Mouse (Mus musculus): ENCODE measurements around the gene Adamts4. TPM values are rescaled to one million over a fixed set of nuclear protein-coding genes. Genes with fewer than 3 reads are reported as not detected.
"Not testable (repeated sequence)": the region's sequence is repeated elsewhere in the genome, so short reads cannot be mapped to it uniquely, and the experiment has no call there.

Gene Adamts4
- polyA plus RNA-seq, 1 experiment from 2014 or later = 5.0 TPM

GRCm38 (mm10) chr1:171237438-171237837, 12.8 kb upstream of the Adamts4 start:
- H3K4me2 ChIP-seq (ENCODE audit: low read length) = no peak overlapping the region
- no peak for DNase-seq (ENCODE audit: low spot score)
- H3K4me1 ChIP-seq (replicated peaks; ENCODE audit: control insufficient read depth, insufficient read depth, low read length) = no peaks in the 10 kb centered on the region
- peaks cover 89% of the 10 kb centered on the region for H3K36me3 ChIP-seq (ENCODE audit: control insufficient read depth, insufficient read depth, low read length)
- no peak overlapping the region for H3K27ac ChIP-seq (ENCODE audit: low read depth)
- H3K4me3 ChIP-seq (ENCODE audit: low read depth, low read length) = no peak overlapping the region
- H3K27me3 ChIP-seq (replicated peaks; ENCODE audit: control insufficient read depth, insufficient read depth, low read length) = no peaks in the 10 kb centered on the region
- WGBS = 49% methylated on average over 6 of the region's 6 CpGs
- no peak for ATAC-seq (replicated peaks; ENCODE audit: low FRiP score, low TSS enrichment, low read depth)
- no peaks in the 10 kb centered on the region for H3K9me3 ChIP-seq (ENCODE audit: control insufficient read depth, low read length)
- no peak overlapping the region for H3K9ac ChIP-seq (ENCODE audit: low read length)

GRCm38 (mm10) chr1:171238463-171238862, 11.8 kb upstream of the Adamts4 start:
- Histone ChIP-seq H3K4me1 (replicated peaks; ENCODE audit: control insufficient read depth, insufficient read depth, low read length) (no peaks in the 10 kb centered on the region), H3K9ac (ENCODE audit: low read length) (no peak overlapping the region), H3K27ac (ENCODE audit: low read depth) (no peak overlapping the region), H3K4me2 (ENCODE audit: low read length) (no peak overlapping the region), H3K36me3 (ENCODE audit: control insufficient read depth, insufficient read depth, low read length) (peaks cover 96% of the 10 kb centered on the region), H3K27me3 (replicated peaks; ENCODE audit: control insufficient read depth, insufficient read depth, low read length) (no peaks in the 10 kb centered on the region), H3K9me3 (ENCODE audit: control insufficient read depth, low read length) (no peaks in the 10 kb centered on the region), H3K4me3 (ENCODE audit: low read depth, low read length) (no peak overlapping the region)
- WGBS = 67% methylated on average over 14 of the region's 14 CpGs
- DNase-seq (ENCODE audit: low spot score) = peak; percentile 72
- ATAC-seq (replicated peaks; ENCODE audit: low FRiP score, low TSS enrichment, low read depth) = peak; percentile 56

- Histone ChIP-seq H3K36me3 (ENCODE audit: control insufficient read depth, insufficient read depth, low read length) (peaks cover 91% of the 10 kb centered on the region), H3K4me3 (ENCODE audit: low read depth, low read length) (no peak overlapping the region), H3K4me2 (ENCODE audit: low read length) (no peak overlapping the region), H3K9ac (ENCODE audit: low read length) (no peak overlapping the region), H3K27me3 (replicated peaks; ENCODE audit: control insufficient read depth, insufficient read depth, low read length) (no peaks in the 10 kb centered on the region), H3K27ac (ENCODE audit: low read depth) (no peak overlapping the region), H3K4me1 (replicated peaks; ENCODE audit: control insufficient read depth, insufficient read depth, low read length) (no peaks in the 10 kb centered on the region; the same call in 1 of the 2 replicates), H3K9me3 (ENCODE audit: control insufficient read depth, low read length) (no peaks in the 10 kb centered on the region)
- DNase-seq (ENCODE audit: low spot score) (no peak), ATAC-seq (replicated peaks; ENCODE audit: low FRiP score, low TSS enrichment, low read depth) (no peak)
- 74% methylated on average over 15 of the region's 15 CpGs for WGBS
Measured at GRCm38 (mm10) chr1:171239992-171240744, 10.1 kb upstream of the Adamts4 start.

GRCm38 (mm10) chr1:171240911-171241310, 9.3 kb upstream of the Adamts4 start:
- Histone ChIP-seq H3K27ac (ENCODE audit: low read depth) (no peak overlapping the region), H3K4me3 (ENCODE audit: low read depth, low read length) (no peak overlapping the region), H3K4me2 (ENCODE audit: low read length) (no peak overlapping the region), H3K9me3 (ENCODE audit: control insufficient read depth, low read length) (no peaks in the 10 kb centered on the region), H3K36me3 (ENCODE audit: control insufficient read depth, insufficient read depth, low read length) (peaks cover 89% of the 10 kb centered on the region), H3K27me3 (replicated peaks; ENCODE audit: control insufficient read depth, insufficient read depth, low read length) (no peaks in the 10 kb centered on the region), H3K9ac (ENCODE audit: low read length) (no peak overlapping the region), H3K4me1 (replicated peaks; ENCODE audit: control insufficient read depth, insufficient read depth, low read length) (peaks cover 5% of the 10 kb centered on the region)
- WGBS = 91% methylated on average over 10 of the region's 10 CpGs
- ATAC-seq (replicated peaks; ENCODE audit: low FRiP score, low TSS enrichment, low read depth) = no peak
- DNase-seq (ENCODE audit: low spot score) = no peak

- Histone ChIP-seq H3K36me3 (ENCODE audit: control insufficient read depth, insufficient read depth, low read length) (peaks cover 79% of the 10 kb centered on the region), H3K4me1 (replicated peaks; ENCODE audit: control insufficient read depth, insufficient read depth, low read length) (peaks cover 10% of the 10 kb centered on the region)
- WGBS = 87% methylated on average over 12 of the region's 12 CpGs
- not testable (repeated sequence) for DNase-seq (ENCODE audit: low spot score); ATAC-seq (replicated peaks; ENCODE audit: low FRiP score, low TSS enrichment, low read depth); H3K27ac ChIP-seq (ENCODE audit: low read depth); H3K9me3 ChIP-seq (ENCODE audit: control insufficient read depth, low read length); H3K4me2 ChIP-seq (ENCODE audit: low read length); H3K9ac ChIP-seq (ENCODE audit: low read length); H3K4me3 ChIP-seq (ENCODE audit: low read depth, low read length); H3K27me3 ChIP-seq (replicated peaks; ENCODE audit: control insufficient read depth, insufficient read depth, low read length)
Measured at GRCm38 (mm10) chr1:171241952-171242351, 8.3 kb upstream of the Adamts4 start.

- Histone ChIP-seq H3K36me3 (ENCODE audit: control insufficient read depth, insufficient read depth, low read length) (peaks cover 45% of the 10 kb centered on the region), H3K4me2 (ENCODE audit: low read length) (no peak overlapping the region), H3K27ac (ENCODE audit: low read depth) (no peak overlapping the region), H3K27me3 (replicated peaks; ENCODE audit: control insufficient read depth, insufficient read depth, low read length) (no peaks in the 10 kb centered on the region), H3K9ac (ENCODE audit: low read length) (no peak overlapping the region), H3K9me3 (ENCODE audit: control insufficient read depth, low read length) (no peaks in the 10 kb centered on the region), H3K4me1 (replicated peaks; ENCODE audit: control insufficient read depth, insufficient read depth, low read length) (peaks cover 30% of the 10 kb centered on the region), H3K4me3 (ENCODE audit: low read depth, low read length) (no peak overlapping the region)
- WGBS = 80% methylated on average over 8 of the region's 8 CpGs
- DNase-seq (ENCODE audit: low spot score) = no peak
- no peak for ATAC-seq (replicated peaks; ENCODE audit: low FRiP score, low TSS enrichment, low read depth)
Measured at GRCm38 (mm10) chr1:171245353-171245752, 4.9 kb upstream of the Adamts4 start.

- WGBS = under 1% methylated on average over 41 of the region's 41 CpGs
- peaks cover 43% of the 10 kb centered on the region for H3K4me1 ChIP-seq (replicated peaks; ENCODE audit: control insufficient read depth, insufficient read depth, low read length)
Measured at GRCm38 (mm10) chr1:171246709-171247452, 3.3 kb upstream of the Adamts4 start.

GRCm38 (mm10) chr1:171247453-171247841, 2.8 kb upstream of the Adamts4 start:
- Histone ChIP-seq H3K27me3 (replicated peaks; ENCODE audit: control insufficient read depth, insufficient read depth, low read length) (no peaks in the 10 kb centered on the region), H3K36me3 (ENCODE audit: control insufficient read depth, insufficient read depth, low read length) (peaks cover 28% of the 10 kb centered on the region), H3K4me2 (ENCODE audit: low read length) (peak overlapping the region; percentile 69), H3K27ac (ENCODE audit: low read depth) (peak overlapping the region; percentile 92), H3K4me1 (replicated peaks; ENCODE audit: control insufficient read depth, insufficient read depth, low read length) (peaks cover 47% of the 10 kb centered on the region), H3K9me3 (ENCODE audit: control insufficient read depth, low read length) (no peaks in the 10 kb centered on the region), H3K9ac (ENCODE audit: low read length) (peak overlapping the region; percentile 50), H3K4me3 (ENCODE audit: low read depth, low read length) (peak overlapping the region; percentile 89)
- WGBS = 11% methylated on average over 13 of the region's 13 CpGs
- ATAC-seq (replicated peaks; ENCODE audit: low FRiP score, low TSS enrichment, low read depth) = no peak
- DNase-seq (ENCODE audit: low spot score) = no peak

More at GRCm38 (mm10) chr1:171246709-171247452, 3.3 kb upstream of the Adamts4 start:
- peak overlapping the region; percentile 92 for H3K27ac ChIP-seq (ENCODE audit: low read depth)
- H3K36me3 ChIP-seq (ENCODE audit: control insufficient read depth, insufficient read depth, low read length) = peaks cover 33% of the 10 kb centered on the region
- peak overlapping the region; percentile 89 for H3K4me3 ChIP-seq (ENCODE audit: low read depth, low read length)
- ATAC-seq (replicated peaks; ENCODE audit: low FRiP score, low TSS enrichment, low read depth) = peak; percentile 92
- peak; percentile 97 for DNase-seq (ENCODE audit: low spot score)
- peak overlapping the region; percentile 69 for H3K4me2 ChIP-seq (ENCODE audit: low read length)
- H3K9me3 ChIP-seq (ENCODE audit: control insufficient read depth, low read length) = no peaks in the 10 kb centered on the region
- H3K9ac ChIP-seq (ENCODE audit: low read length) = peak overlapping the region; percentile 91
- no peaks in the 10 kb centered on the region for H3K27me3 ChIP-seq (replicated peaks; ENCODE audit: control insufficient read depth, insufficient read depth, low read length)

All from intestine, embryonic 14.5 days (tissue).